Mouse (Mus musculus): ENCODE data around the gene St3gal6. TPM values are rescaled to one million over a fixed set of nuclear protein-coding genes. Genes with fewer than 3 reads are reported as not detected.

Gene St3gal6
- polyA plus RNA-seq, 1 experiment from 2014 or later = 19.6 TPM

DNA sequence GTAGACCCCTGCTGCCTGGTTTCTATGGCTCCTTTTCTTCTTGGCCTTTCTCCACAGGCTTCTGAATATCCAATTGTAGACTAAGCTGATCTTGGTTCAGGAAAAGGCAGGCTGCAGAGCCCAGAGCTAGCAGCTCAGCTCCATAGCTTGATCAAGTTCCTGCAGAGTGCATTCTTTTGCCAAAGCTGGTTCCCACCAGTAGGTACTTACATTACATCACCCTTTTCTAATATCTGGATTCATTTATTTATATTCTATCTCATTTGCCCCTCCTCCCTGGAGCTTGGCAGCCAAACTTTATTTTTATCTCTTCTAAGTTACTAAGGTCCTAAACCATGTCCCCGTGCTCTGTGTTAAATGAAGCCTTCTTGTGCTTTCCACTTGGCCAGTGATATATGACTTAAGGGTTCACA is 24.9 kb downstream of the St3gal6 start:
- Histone ChIP-seq H3K4me2 (ENCODE audit: low read depth, low read length) (peak overlapping the region; percentile 44), H3K4me3 (ENCODE audit: low read length) (no peak overlapping the region; the same call in 1 of the 2 replicates), H3K9me3 (replicated peaks; ENCODE audit: control insufficient read depth, low read length) (no peaks in the 10 kb centered on the region), H3K27me3 (ENCODE audit: control insufficient read depth, insufficient read depth, low read length) (no peaks in the 10 kb centered on the region), H3K4me1 (ENCODE audit: control insufficient read depth, insufficient read depth, low read length) (peaks cover 40% of the 10 kb centered on the region), H3K36me3 (ENCODE audit: control insufficient read depth, insufficient read depth) (no peaks in the 10 kb centered on the region), H3K9ac (ENCODE audit: low read length) (no peak overlapping the region; the same call in 1 of the 2 replicates), H3K27ac (ENCODE audit: low read length) (peak overlapping the region; percentile 91)
- ATAC-seq (replicated peaks; ENCODE audit: extremely low read depth, insufficient read depth, low FRiP score) = peak; percentile 69
- 11% methylated on average over 1 of the region's 1 CpGs for WGBS

DNA sequence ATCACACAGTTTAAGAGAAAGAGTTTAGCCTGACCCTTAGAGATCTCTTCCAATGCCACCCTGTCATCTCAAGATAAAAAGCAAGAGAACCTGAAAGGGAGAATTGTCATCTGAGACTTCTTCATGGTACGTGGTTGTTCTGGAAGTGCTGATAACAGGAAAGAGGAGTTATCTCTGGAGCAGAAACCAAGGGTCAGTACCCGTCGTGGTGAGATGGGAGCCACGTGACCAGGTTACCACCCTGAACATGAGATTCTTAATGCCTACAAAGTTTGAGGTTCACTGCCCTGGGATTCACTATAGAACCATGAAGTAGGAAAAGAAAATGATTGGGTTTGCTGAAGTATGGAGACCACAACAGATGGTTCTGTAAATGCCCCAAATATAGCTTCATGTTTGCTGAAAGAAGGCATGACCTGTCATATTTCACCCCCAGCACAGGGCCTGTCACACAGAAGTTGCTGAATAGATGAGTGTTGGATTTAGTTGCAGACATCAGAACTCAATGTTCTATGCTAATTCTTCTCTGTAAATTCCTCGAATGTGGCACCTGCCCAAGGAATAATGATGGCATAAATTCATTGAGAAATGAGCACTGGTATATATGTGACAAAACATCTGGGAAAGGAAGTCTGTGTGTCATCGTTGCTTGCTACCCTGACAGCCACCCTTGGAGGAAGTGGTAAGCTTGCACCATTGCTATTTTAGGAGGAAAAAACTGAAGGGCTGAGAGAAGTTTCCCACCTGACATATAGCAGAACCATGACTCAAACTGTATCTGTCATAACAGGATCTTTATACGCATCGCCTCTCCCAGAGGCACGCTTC is 25.9 kb downstream of the St3gal6 start:
- H3K27ac ChIP-seq (ENCODE audit: low read length) = peak overlapping the region; percentile 91
- no peak overlapping the region for H3K9ac ChIP-seq (ENCODE audit: low read length)
- H3K27me3 ChIP-seq (ENCODE audit: control insufficient read depth, insufficient read depth, low read length) = no peaks in the 10 kb centered on the region
- peak overlapping the region; percentile 44 for H3K4me2 ChIP-seq (ENCODE audit: low read depth, low read length)
- H3K4me1 ChIP-seq (ENCODE audit: control insufficient read depth, insufficient read depth, low read length) = peaks cover 40% of the 10 kb centered on the region
- ATAC-seq (replicated peaks; ENCODE audit: extremely low read depth, insufficient read depth, low FRiP score) = no peak
- peaks cover 3% of the 10 kb centered on the region; the same call in 1 of the 2 replicates for H3K36me3 ChIP-seq (ENCODE audit: control insufficient read depth, insufficient read depth)
- no peak overlapping the region for H3K4me3 ChIP-seq (ENCODE audit: low read length)
- 48% methylated on average over 9 of the region's 9 CpGs for WGBS
- H3K9me3 ChIP-seq (replicated peaks; ENCODE audit: control insufficient read depth, low read length) = no peaks in the 10 kb centered on the region

DNA sequence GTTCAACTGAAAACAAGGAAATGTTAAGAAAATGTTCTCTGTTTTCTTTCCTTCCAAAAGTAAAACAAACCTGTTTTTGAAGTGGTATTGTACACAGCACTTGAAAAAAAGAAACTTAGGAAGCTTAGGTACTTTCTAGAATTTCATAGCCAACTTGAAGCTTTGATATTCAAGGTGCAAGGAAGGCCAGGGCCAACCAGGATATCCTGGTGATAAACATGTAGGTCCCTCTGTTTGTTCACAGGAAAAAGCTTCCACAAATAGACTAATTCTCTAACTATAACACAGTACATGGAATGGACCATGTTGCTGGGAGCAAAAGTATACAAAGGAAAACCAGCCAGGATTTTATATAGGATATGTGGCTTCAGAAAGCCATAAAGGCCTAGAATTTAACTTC is 27.3 kb downstream of the St3gal6 start:
- H3K9me3 ChIP-seq (replicated peaks; ENCODE audit: control insufficient read depth, low read length) = no peaks in the 10 kb centered on the region
- peaks cover 34% of the 10 kb centered on the region for H3K4me1 ChIP-seq (ENCODE audit: control insufficient read depth, insufficient read depth, low read length)
- no peaks in the 10 kb centered on the region for H3K27me3 ChIP-seq (ENCODE audit: control insufficient read depth, insufficient read depth, low read length)
- H3K36me3 ChIP-seq (ENCODE audit: control insufficient read depth, insufficient read depth) = peaks cover 5% of the 10 kb centered on the region; the same call in 1 of the 2 replicates
- no peak overlapping the region for H3K9ac ChIP-seq (ENCODE audit: low read length)
- H3K4me2 ChIP-seq (ENCODE audit: low read depth, low read length) = no peak overlapping the region
- no peak for ATAC-seq (replicated peaks; ENCODE audit: extremely low read depth, insufficient read depth, low FRiP score)
- no peak overlapping the region for H3K4me3 ChIP-seq (ENCODE audit: low read length)
- H3K27ac ChIP-seq (ENCODE audit: low read length) = peak overlapping the region; percentile 66

- Histone ChIP-seq H3K4me1 (ENCODE audit: control insufficient read depth, insufficient read depth, low read length) (peaks cover under 1% of the 10 kb centered on the region), H3K9me3 (replicated peaks; ENCODE audit: control insufficient read depth, low read length) (no peaks in the 10 kb centered on the region), H3K36me3 (ENCODE audit: control insufficient read depth, insufficient read depth) (peaks cover 12% of the 10 kb centered on the region), H3K4me3 (ENCODE audit: low read length) (no peak overlapping the region), H3K27me3 (ENCODE audit: control insufficient read depth, insufficient read depth, low read length) (no peaks in the 10 kb centered on the region), H3K4me2 (ENCODE audit: low read depth, low read length) (no peak overlapping the region), H3K27ac (ENCODE audit: low read length) (no peak overlapping the region), H3K9ac (ENCODE audit: low read length) (no peak overlapping the region)
- WGBS = 80% methylated on average over 6 of the region's 6 CpGs
- ATAC-seq (replicated peaks; ENCODE audit: extremely low read depth, insufficient read depth, low FRiP score) = no peak
These were observed 36.2 kb downstream of the St3gal6 start for GRCm38 (mm10) chr16:58487861-58488260.

DNA sequence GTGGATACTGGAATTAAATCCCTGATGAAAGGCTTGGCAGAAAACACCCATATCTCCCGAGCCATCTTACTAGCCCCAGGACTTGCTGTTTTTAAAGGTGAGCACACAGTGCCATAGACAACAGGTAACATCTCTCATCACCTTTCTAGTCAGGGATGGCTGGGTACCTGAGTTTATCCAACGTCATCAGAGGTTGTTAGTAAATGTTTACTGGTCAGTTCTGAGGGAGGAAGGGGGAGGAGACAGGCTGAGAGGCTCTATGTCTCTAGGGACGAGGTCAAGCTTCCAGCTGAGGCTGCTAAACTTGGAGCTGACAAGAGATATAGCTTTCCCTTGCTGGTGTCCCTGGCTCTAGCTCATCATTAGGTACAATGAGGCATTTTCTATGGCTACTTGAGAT is 41.7 kb downstream of the St3gal6 start:
- H3K4me2 ChIP-seq (ENCODE audit: low read depth, low read length) = peak overlapping the region; percentile 35

DNA sequence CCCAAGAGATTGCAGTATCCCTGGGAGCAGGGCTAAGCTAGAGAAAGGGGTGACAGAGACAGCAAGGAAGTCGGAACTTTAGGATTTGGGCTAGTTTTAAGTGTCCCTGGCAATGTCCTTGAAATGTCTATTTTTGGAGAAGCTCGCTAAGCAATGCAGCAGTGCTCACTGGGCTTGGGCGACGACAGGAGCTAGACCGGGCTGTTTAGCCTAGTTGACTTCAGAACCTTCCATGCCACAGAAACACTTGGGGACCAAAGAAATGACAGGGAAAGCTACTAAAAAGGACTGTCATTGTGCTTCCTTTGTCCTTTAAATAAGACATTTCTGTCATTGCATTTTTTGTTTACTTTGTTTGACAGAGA is 42.2 kb downstream of the St3gal6 start:
- Histone ChIP-seq H3K4me1 (ENCODE audit: control insufficient read depth, insufficient read depth, low read length) (peaks cover 19% of the 10 kb centered on the region), H3K9me3 (replicated peaks; ENCODE audit: control insufficient read depth, low read length) (peaks cover 9% of the 10 kb centered on the region), H3K36me3 (ENCODE audit: control insufficient read depth, insufficient read depth) (peaks cover 30% of the 10 kb centered on the region), H3K27ac (ENCODE audit: low read length) (peak overlapping the region; percentile 74), H3K4me2 (ENCODE audit: low read depth, low read length) (peak overlapping the region; percentile 35), H3K27me3 (ENCODE audit: control insufficient read depth, insufficient read depth, low read length) (no peaks in the 10 kb centered on the region), H3K4me3 (ENCODE audit: low read length) (no peak overlapping the region), H3K9ac (ENCODE audit: low read length) (peak overlapping the region; percentile 9)
- WGBS = 20% methylated on average over 5 of the region's 5 CpGs
- ATAC-seq (replicated peaks; ENCODE audit: extremely low read depth, insufficient read depth, low FRiP score) = peak; percentile 71; the same call in 1 of the 2 replicates

More for the DNA sequence above, 41.7 kb downstream of the St3gal6 start:
- Histone ChIP-seq H3K4me3 (ENCODE audit: low read length) (no peak overlapping the region), H3K9me3 (replicated peaks; ENCODE audit: control insufficient read depth, low read length) (peaks cover 9% of the 10 kb centered on the region), H3K27me3 (ENCODE audit: control insufficient read depth, insufficient read depth, low read length) (no peaks in the 10 kb centered on the region), H3K36me3 (ENCODE audit: control insufficient read depth, insufficient read depth) (peaks cover 28% of the 10 kb centered on the region), H3K27ac (ENCODE audit: low read length) (peak overlapping the region; percentile 74), H3K4me1 (ENCODE audit: control insufficient read depth, insufficient read depth, low read length) (peaks cover 19% of the 10 kb centered on the region), H3K9ac (ENCODE audit: low read length) (no peak overlapping the region; the same call in 1 of the 2 replicates)
- no peak for ATAC-seq (replicated peaks; ENCODE audit: extremely low read depth, insufficient read depth, low FRiP score)
- WGBS = 22% methylated on average over 3 of the region's 3 CpGs

DNA sequence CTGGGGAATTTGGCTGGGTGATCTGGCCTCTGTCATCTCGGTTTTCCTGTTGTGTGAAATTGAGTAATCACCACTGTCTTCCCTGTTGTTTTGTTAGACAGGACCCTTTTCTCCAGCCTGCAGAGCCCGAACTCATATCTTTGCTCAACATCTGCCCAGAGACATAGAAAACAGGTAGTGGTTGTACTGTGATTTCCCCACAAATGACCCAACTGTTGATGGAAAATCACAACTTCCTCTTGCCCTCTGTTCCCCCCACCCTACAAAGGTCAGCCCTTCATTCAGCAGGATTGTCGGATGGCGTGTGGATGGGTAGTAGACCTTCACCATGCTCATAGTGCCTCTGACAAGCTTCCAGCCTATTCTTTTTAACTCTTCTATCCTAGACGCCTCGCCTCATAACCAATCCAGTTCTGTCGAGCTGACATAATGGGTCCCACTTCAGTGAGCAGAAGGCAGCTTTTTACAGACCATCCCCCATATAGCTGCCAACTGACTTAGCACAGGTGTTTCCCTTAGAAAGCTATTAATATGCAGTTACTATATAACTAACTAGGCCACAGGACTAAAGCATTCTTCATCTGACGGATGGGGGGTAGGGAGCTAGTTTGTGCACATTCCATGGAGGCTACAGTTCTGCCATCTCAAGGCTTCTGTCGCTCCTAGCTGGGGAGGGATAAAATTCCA is 42.7 kb downstream of the St3gal6 start:
- Histone ChIP-seq H3K4me2 (ENCODE audit: low read depth, low read length) (peak overlapping the region; percentile 35), H3K36me3 (ENCODE audit: control insufficient read depth, insufficient read depth) (peaks cover 30% of the 10 kb centered on the region), H3K9ac (ENCODE audit: low read length) (peak overlapping the region; percentile 9), H3K27me3 (ENCODE audit: control insufficient read depth, insufficient read depth, low read length) (no peaks in the 10 kb centered on the region), H3K4me1 (ENCODE audit: control insufficient read depth, insufficient read depth, low read length) (peaks cover 19% of the 10 kb centered on the region), H3K27ac (ENCODE audit: low read length) (peak overlapping the region; percentile 74), H3K9me3 (replicated peaks; ENCODE audit: control insufficient read depth, low read length) (peaks cover 9% of the 10 kb centered on the region), H3K4me3 (ENCODE audit: low read length) (no peak overlapping the region)
- WGBS = 55% methylated on average over 9 of the region's 9 CpGs
- peak; percentile 47; the same call in 1 of the 2 replicates for ATAC-seq (replicated peaks; ENCODE audit: extremely low read depth, insufficient read depth, low FRiP score)

DNA sequence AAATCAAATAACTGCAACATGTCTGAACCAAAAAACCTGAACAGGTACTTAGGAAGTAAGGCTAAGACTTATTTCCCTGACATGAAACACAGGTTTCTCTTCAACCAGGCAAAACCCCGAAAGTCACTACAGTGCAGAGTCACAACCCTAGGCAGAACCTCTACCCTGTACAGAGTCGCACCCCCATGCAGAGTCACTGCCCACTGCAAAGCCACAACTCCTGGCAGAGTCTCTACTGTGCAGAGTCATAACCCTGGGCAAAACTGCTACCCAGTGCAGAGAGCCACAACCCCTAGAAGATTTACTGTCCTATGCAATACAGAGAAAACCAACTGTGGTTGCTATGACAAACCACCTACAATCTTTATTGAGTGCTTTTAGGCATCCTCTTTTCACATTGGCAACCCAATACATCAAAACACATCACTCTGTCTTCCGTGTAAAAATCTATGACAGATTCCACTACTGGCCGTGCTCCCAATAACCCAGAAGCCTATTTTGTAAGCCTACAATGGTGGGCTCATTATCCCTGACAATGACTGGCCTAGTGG is 44.1 kb downstream of the St3gal6 start:
- ATAC-seq (replicated peaks; ENCODE audit: extremely low read depth, insufficient read depth, low FRiP score) = no peak
- Histone ChIP-seq H3K36me3 (ENCODE audit: control insufficient read depth, insufficient read depth) (peaks cover 30% of the 10 kb centered on the region), H3K27me3 (ENCODE audit: control insufficient read depth, insufficient read depth, low read length) (no peaks in the 10 kb centered on the region)

GRCm38 (mm10) chr16:58476363-58476762 is 47.7 kb downstream of the St3gal6 start:
- no peak; the same call in 1 of the 2 replicates for ATAC-seq (replicated peaks; ENCODE audit: extremely low read depth, insufficient read depth, low FRiP score)

More for the DNA sequence above, 44.1 kb downstream of the St3gal6 start:
- WGBS = 80% methylated on average over 4 of the region's 4 CpGs
- Histone ChIP-seq H3K9ac (ENCODE audit: low read length) (no peak overlapping the region), H3K4me3 (ENCODE audit: low read length) (no peak overlapping the region), H3K27ac (ENCODE audit: low read length) (no peak overlapping the region), H3K9me3 (replicated peaks; ENCODE audit: control insufficient read depth, low read length) (peaks cover 9% of the 10 kb centered on the region), H3K4me1 (ENCODE audit: control insufficient read depth, insufficient read depth, low read length) (peaks cover 23% of the 10 kb centered on the region), H3K4me2 (ENCODE audit: low read depth, low read length) (no peak overlapping the region)

More at GRCm38 (mm10) chr16:58476363-58476762, 47.7 kb downstream of the St3gal6 start:
- peaks cover 9% of the 10 kb centered on the region for H3K9me3 ChIP-seq (replicated peaks; ENCODE audit: control insufficient read depth, low read length)
- no peak overlapping the region for H3K4me3 ChIP-seq (ENCODE audit: low read length)
- peaks cover 14% of the 10 kb centered on the region for H3K4me1 ChIP-seq (ENCODE audit: control insufficient read depth, insufficient read depth, low read length)
- no peak overlapping the region for H3K9ac ChIP-seq (ENCODE audit: low read length)
- no peaks in the 10 kb centered on the region for H3K27me3 ChIP-seq (ENCODE audit: control insufficient read depth, insufficient read depth, low read length)
- no peak overlapping the region for H3K4me2 ChIP-seq (ENCODE audit: low read depth, low read length)
- peaks cover 42% of the 10 kb centered on the region for H3K36me3 ChIP-seq (ENCODE audit: control insufficient read depth, insufficient read depth)
- peak overlapping the region; percentile 69 for H3K27ac ChIP-seq (ENCODE audit: low read length)
- 45% methylated on average over 2 of the region's 2 CpGs for WGBS
